20 mouse cellular contexts compared by ENCODE assay signal in genomic region chr7:129102437-129102836, GRCm38 (mm10).
DNase-seq lines count a peak whose midpoint lies in the region; ATAC-seq and TF ChIP-seq lines count a peak whose summit lies in the region.
"Had no signal": no experiment of that assay in that cellular context is flagged by ENCODE, and none has a peak within 500 bp of the region (broad histone marks: within the 10 kb centered on the region; RNA-seq: fewer than 3 reads in every experiment).

No protein-coding gene starts in this region.

- H3K4me2 ChIP-seq in forebrain, postnatal 0 days (ENCODE audit: low read depth), result no peak overlapping the region
- H3K4me2 ChIP-seq: embryonic facial prominence, embryonic 12.5 days; heart, embryonic 13.5 days; liver, embryonic 11.5 days; lung, embryonic 14.5 days; midbrain, embryonic 12.5 days had no signal

- no peaks in the 10 kb centered on the region for H3K36me3 ChIP-seq in forebrain, postnatal 0 days (ENCODE audit: insufficient read depth)
- H3K36me3 ChIP-seq: embryonic facial prominence, embryonic 12.5 days; heart, embryonic 13.5 days; midbrain, embryonic 12.5 days had no signal

- TF ChIP-seq POLR2A in cerebellum, adult 2 months (IDR thresholded peaks at IDR 0.05; ENCODE audit: borderline replicate concordance, insufficient read depth, low read length), result no peak

- no peaks in the 10 kb centered on the region for H3K9me3 ChIP-seq in forebrain, postnatal 0 days (ENCODE audit: low read length)
- H3K9me3 ChIP-seq: embryonic facial prominence, embryonic 12.5 days; heart, embryonic 13.5 days; midbrain, embryonic 12.5 days had no signal

- H3K4me1 ChIP-seq in cerebellum, adult 2 months (ENCODE audit: control insufficient read depth, insufficient read depth, low read length), result no peaks in the 10 kb centered on the region
- no peaks in the 10 kb centered on the region for H3K4me1 ChIP-seq in forebrain, postnatal 0 days (ENCODE audit: insufficient read depth)
- H3K4me1 ChIP-seq: embryonic facial prominence, embryonic 12.5 days; heart, embryonic 13.5 days; midbrain, embryonic 12.5 days had no signal

- TF ChIP-seq CTCF in cerebellum, adult 2 months (IDR thresholded peaks at IDR 0.05; ENCODE audit: borderline replicate concordance, insufficient read depth, low read depth, low read length), result no peak
- no peak for TF ChIP-seq CTCF in forebrain, postnatal 0 days (IDR thresholded peaks at IDR 0.05; ENCODE audit: low read depth)

- whole genome bisulfite sequencing in cerebellum, adult 2 months, result 19% methylated on average over 4 of the region's 4 CpGs
- WGBS in forebrain, postnatal 0 days, result 52% methylated on average over 4 of the region's 4 CpGs

- no peak overlapping the region for H3K27ac ChIP-seq in cerebellum, adult 2 months (ENCODE audit: insufficient read depth, low read length)
- no peak overlapping the region for H3K27ac ChIP-seq in forebrain, postnatal 0 days (ENCODE audit: low read depth, low read length)
- H3K27ac ChIP-seq: embryonic facial prominence, embryonic 12.5 days; gastrocnemius, adult 2 months; heart, embryonic 13.5 days; macrophage; midbrain, embryonic 12.5 days had no signal

- peak; percentile 91 for ATAC-seq in forebrain, postnatal 0 days

- H3K4me3 ChIP-seq in cerebellum, adult 2 months (replicated peaks; ENCODE audit: insufficient read depth, low read depth, low read length), result no peak overlapping the region
- no peak overlapping the region for H3K4me3 ChIP-seq in forebrain, postnatal 0 days (ENCODE audit: low read depth, low read length)
- H3K4me3 ChIP-seq: embryonic facial prominence, embryonic 12.5 days; gastrocnemius, adult 2 months; heart, embryonic 13.5 days; midbrain, embryonic 12.5 days had no signal

- no peak overlapping the region for H3K9ac ChIP-seq in forebrain, postnatal 0 days
- H3K9ac ChIP-seq: embryonic facial prominence, embryonic 12.5 days; heart, embryonic 13.5 days; lung, embryonic 14.5 days; midbrain, embryonic 12.5 days had no signal

- peak; percentile 75 to 84 for DNase-seq in cerebellum, postnatal 10 days
- DNase-seq in cerebellum, adult 2 months, result no peak
- DNase-seq in left cerebral cortex, postnatal 4 days, result peak; percentile 63
- no peak for DNase-seq in left cerebral cortex, postnatal 36 days (ENCODE audit: low spot score in 2 of 2)
- DNase-seq in forebrain, postnatal 0 days, result peak; percentile 79
- DNase-seq in layer of hippocampus, postnatal 14 days (ENCODE audit: low spot score in 2 of 2), result peak; percentile 59 to 81
- no peak for DNase-seq in testis, postnatal 14 days (ENCODE audit: low spot score)
- DNase-seq in thymus, postnatal 25 days, result no peak
- DNase-seq: cerebellum, adult 11 months; gastrocnemius, adult 2 months; heart, adult 11 months; kidney, adult 9 months; kidney, postnatal 4 days; lung, embryonic 14.5 days; right cerebral cortex, postnatal 25 days had no signal

- H3K27me3 ChIP-seq in cerebellum, adult 2 months (ENCODE audit: control insufficient read depth, insufficient read depth, low read length), result no peaks in the 10 kb centered on the region; the same call in 1 of the 2 replicates
- no peaks in the 10 kb centered on the region for H3K27me3 ChIP-seq in forebrain, postnatal 0 days (ENCODE audit: insufficient read depth, low read length)
- H3K27me3 ChIP-seq: embryonic facial prominence, embryonic 12.5 days; heart, embryonic 13.5 days; midbrain, embryonic 12.5 days had no signal

- intact Hi-C loops in left cerebral cortex, postnatal 4 days (cut with DNase I), result no loop called here
- intact Hi-C loops in left cerebral cortex, postnatal 36 days (cut with DNase I), result no loop called here

Comparison
In these comparisons a context has a peak if more than half of its experiments do, and no peak if none do; other contexts are left out.
1. DNase-seq: peak in cerebellum, postnatal 10 days (2 of 2), left cerebral cortex, postnatal 4 days (single experiment), forebrain, postnatal 0 days (single experiment) and layer of hippocampus, postnatal 14 days (2 of 2); none in cerebellum, adult 2 months (0 of 2), left cerebral cortex, postnatal 36 days (0 of 2), testis, postnatal 14 days (single experiment) and thymus, postnatal 25 days (single experiment).